Mouse (Mus musculus): ENCODE results near the gene Vps37c. TPM values are rescaled to one million over a fixed set of nuclear protein-coding genes. Genes with fewer than 3 reads are reported as not detected.

Gene Vps37c
- polyA plus RNA-seq (2014; fragmentation: Nextera tagmentation; extraction: Ambion mirVana): 26.2 and 31.8 TPM in 2 replicates

- H3K27ac ChIP-seq (replicated peaks; ENCODE audit: low read depth, low read length): peak within 1 kb of the TSS; percentile 87
- H3K4me3 ChIP-seq (ENCODE audit: low read depth, low read length): peak within 1 kb of the TSS; percentile 81
- WGBS: under 1% methylated on average over 58 of the region's 74 CpGs
- ATAC-seq (replicated peaks; ENCODE audit: insufficient number of reproducible peaks, low FRiP score, low TSS enrichment, low read depth): peak; percentile 93
- peak; percentile 95 for DNase-seq (ENCODE audit: low spot score)
- no peaks in the 10 kb centered on the region for H3K27me3 ChIP-seq (ENCODE audit: control insufficient read depth, insufficient read depth, low read length)
- peak within 1 kb of the TSS; percentile 86 for H3K9ac ChIP-seq (replicated peaks; ENCODE audit: low read length)
- H3K36me3 ChIP-seq (replicated peaks; ENCODE audit: control insufficient read depth, insufficient read depth, low read depth, low read length): no peaks in the 10 kb centered on the region
- peak within 1 kb of the TSS; percentile 74 for H3K4me2 ChIP-seq (ENCODE audit: low read depth, low read length)
- no peaks in the 10 kb centered on the region; the same call in none of the 2 replicates for H3K4me1 ChIP-seq (ENCODE audit: control insufficient read depth, insufficient read depth, low read length)
- H3K9me3 ChIP-seq (replicated peaks; ENCODE audit: control insufficient read depth, low read length): no peaks in the 10 kb centered on the region
Measured at GRCm38 (mm10) chr19:10688537-10689352, at the start of gene Vps37c. TSS of gene Vps37c (plus strand) at chr19:10688735.

GRCm38 (mm10) chr19:10640080-10640479, 48.5 kb upstream of the Vps37c start:
- 11% methylated on average over 5 of the region's 5 CpGs for WGBS
- Histone ChIP-seq H3K4me2 (ENCODE audit: low read depth, low read length) (no peak overlapping the region), H3K9ac (replicated peaks; ENCODE audit: low read length) (peak overlapping the region; percentile 6; the same call in 1 of the 2 replicates)

GRCm38 (mm10) chr19:10640589-10641378, 47.8 kb upstream of the Vps37c start:
- no peak overlapping the region for H3K4me3 ChIP-seq (ENCODE audit: low read depth, low read length)
- H3K36me3 ChIP-seq (replicated peaks; ENCODE audit: control insufficient read depth, insufficient read depth, low read depth, low read length): no peaks in the 10 kb centered on the region
- no peaks in the 10 kb centered on the region for H3K27me3 ChIP-seq (ENCODE audit: control insufficient read depth, insufficient read depth, low read length)
- peak; percentile 38 for DNase-seq (ENCODE audit: low spot score)
- no peak overlapping the region; the same call in 1 of the 2 replicates for H3K27ac ChIP-seq (replicated peaks; ENCODE audit: low read depth, low read length)
- ATAC-seq (replicated peaks; ENCODE audit: insufficient number of reproducible peaks, low FRiP score, low TSS enrichment, low read depth): 0 out of 2 replicates have a peak, but pooled peaks have one; percentile 58
- 41% methylated on average over 13 of the region's 13 CpGs for WGBS
- no peaks in the 10 kb centered on the region for H3K9me3 ChIP-seq (replicated peaks; ENCODE audit: control insufficient read depth, low read length)
- no peak overlapping the region for H3K4me2 ChIP-seq (ENCODE audit: low read depth, low read length)
- H3K4me1 ChIP-seq (ENCODE audit: control insufficient read depth, insufficient read depth, low read length): no peaks in the 10 kb centered on the region
- peak overlapping the region; percentile 6; the same call in 1 of the 2 replicates for H3K9ac ChIP-seq (replicated peaks; ENCODE audit: low read length)

More at GRCm38 (mm10) chr19:10640080-10640479, 48.5 kb upstream of the Vps37c start:
- no peaks in the 10 kb centered on the region for H3K9me3 ChIP-seq (replicated peaks; ENCODE audit: control insufficient read depth, low read length)
- no peaks in the 10 kb centered on the region for H3K27me3 ChIP-seq (ENCODE audit: control insufficient read depth, insufficient read depth, low read length)
- no peak overlapping the region for H3K4me3 ChIP-seq (ENCODE audit: low read depth, low read length)
- ATAC-seq (replicated peaks; ENCODE audit: insufficient number of reproducible peaks, low FRiP score, low TSS enrichment, low read depth): no peak
- H3K4me1 ChIP-seq (ENCODE audit: control insufficient read depth, insufficient read depth, low read length): no peaks in the 10 kb centered on the region
- H3K36me3 ChIP-seq (replicated peaks; ENCODE audit: control insufficient read depth, insufficient read depth, low read depth, low read length): no peaks in the 10 kb centered on the region
- DNase-seq (ENCODE audit: low spot score): no peak
- H3K27ac ChIP-seq (replicated peaks; ENCODE audit: low read depth, low read length): no peak overlapping the region; the same call in 1 of the 2 replicates

- Histone ChIP-seq H3K27ac (replicated peaks; ENCODE audit: low read depth, low read length) (no peak overlapping the region), H3K9me3 (replicated peaks; ENCODE audit: control insufficient read depth, low read length) (no peaks in the 10 kb centered on the region), H3K36me3 (replicated peaks; ENCODE audit: control insufficient read depth, insufficient read depth, low read depth, low read length) (no peaks in the 10 kb centered on the region), H3K4me2 (ENCODE audit: low read depth, low read length) (no peak overlapping the region), H3K27me3 (ENCODE audit: control insufficient read depth, insufficient read depth, low read length) (no peaks in the 10 kb centered on the region), H3K9ac (replicated peaks; ENCODE audit: low read length) (no peak overlapping the region), H3K4me3 (ENCODE audit: low read depth, low read length) (no peak overlapping the region), H3K4me1 (ENCODE audit: control insufficient read depth, insufficient read depth, low read length) (no peaks in the 10 kb centered on the region)
- DNase-seq (ENCODE audit: low spot score): no peak
- WGBS: 87% methylated on average over 2 of the region's 2 CpGs
- no peak for ATAC-seq (replicated peaks; ENCODE audit: insufficient number of reproducible peaks, low FRiP score, low TSS enrichment, low read depth)
Measured at GRCm38 (mm10) chr19:10645616-10646015, 42.9 kb upstream of the Vps37c start.

- H3K9me3 ChIP-seq (replicated peaks; ENCODE audit: control insufficient read depth, low read length): no peaks in the 10 kb centered on the region
- no peak overlapping the region for H3K4me2 ChIP-seq (ENCODE audit: low read depth, low read length)
- DNase-seq (ENCODE audit: low spot score): no peak
- WGBS: 66% methylated on average over 8 of the region's 8 CpGs
- H3K27ac ChIP-seq (replicated peaks; ENCODE audit: low read depth, low read length): no peak overlapping the region
- no peak overlapping the region for H3K4me3 ChIP-seq (ENCODE audit: low read depth, low read length)
- no peaks in the 10 kb centered on the region for H3K36me3 ChIP-seq (replicated peaks; ENCODE audit: control insufficient read depth, insufficient read depth, low read depth, low read length)
- no peak overlapping the region for H3K9ac ChIP-seq (replicated peaks; ENCODE audit: low read length)
- ATAC-seq (replicated peaks; ENCODE audit: insufficient number of reproducible peaks, low FRiP score, low TSS enrichment, low read depth): no peak
- no peaks in the 10 kb centered on the region for H3K27me3 ChIP-seq (ENCODE audit: control insufficient read depth, insufficient read depth, low read length)
- no peaks in the 10 kb centered on the region for H3K4me1 ChIP-seq (ENCODE audit: control insufficient read depth, insufficient read depth, low read length)
Measured at GRCm38 (mm10) chr19:10648156-10648555, 40.4 kb upstream of the Vps37c start.

GRCm38 (mm10) chr19:10656058-10656457, 32.5 kb upstream of the Vps37c start:
- DNase-seq (ENCODE audit: low spot score) (no peak), ATAC-seq (replicated peaks; ENCODE audit: insufficient number of reproducible peaks, low FRiP score, low TSS enrichment, low read depth) (no peak)
- no peak overlapping the region for H3K27ac ChIP-seq (replicated peaks; ENCODE audit: low read depth, low read length)
- H3K4me2 ChIP-seq (ENCODE audit: low read depth, low read length): no peak overlapping the region
- no peak overlapping the region for H3K4me3 ChIP-seq (ENCODE audit: low read depth, low read length)
- WGBS: 69% methylated on average over 3 of the region's 3 CpGs
- H3K9me3 ChIP-seq (replicated peaks; ENCODE audit: control insufficient read depth, low read length): no peaks in the 10 kb centered on the region
- no peaks in the 10 kb centered on the region for H3K27me3 ChIP-seq (ENCODE audit: control insufficient read depth, insufficient read depth, low read length)
- no peak overlapping the region for H3K9ac ChIP-seq (replicated peaks; ENCODE audit: low read length)
- H3K4me1 ChIP-seq (ENCODE audit: control insufficient read depth, insufficient read depth, low read length): no peaks in the 10 kb centered on the region
- no peaks in the 10 kb centered on the region for H3K36me3 ChIP-seq (replicated peaks; ENCODE audit: control insufficient read depth, insufficient read depth, low read depth, low read length)

- Histone ChIP-seq H3K4me3 (ENCODE audit: low read depth, low read length) (no peak overlapping the region), H3K27ac (replicated peaks; ENCODE audit: low read depth, low read length) (no peak overlapping the region), H3K4me2 (ENCODE audit: low read depth, low read length) (no peak overlapping the region), H3K27me3 (ENCODE audit: control insufficient read depth, insufficient read depth, low read length) (no peaks in the 10 kb centered on the region), H3K4me1 (ENCODE audit: control insufficient read depth, insufficient read depth, low read length) (no peaks in the 10 kb centered on the region), H3K36me3 (replicated peaks; ENCODE audit: control insufficient read depth, insufficient read depth, low read depth, low read length) (no peaks in the 10 kb centered on the region), H3K9ac (replicated peaks; ENCODE audit: low read length) (no peak overlapping the region), H3K9me3 (replicated peaks; ENCODE audit: control insufficient read depth, low read length) (no peaks in the 10 kb centered on the region)
- DNase-seq (ENCODE audit: low spot score) (no peak), ATAC-seq (replicated peaks; ENCODE audit: insufficient number of reproducible peaks, low FRiP score, low TSS enrichment, low read depth) (no peak)
- 86% methylated on average over 5 of the region's 5 CpGs for WGBS
Measured at GRCm38 (mm10) chr19:10657742-10658141, 30.8 kb upstream of the Vps37c start.
